Mouse (Mus musculus): Measurements from ENCODE around the gene Tsfm. TPM values are rescaled to one million over a fixed set of nuclear protein-coding genes. Genes with fewer than 3 reads are reported as not detected.
A peak's percentile ranks its signal among the peaks of the same experiment; 100 is the strongest.

The Tsfm gene
- polyA plus RNA-seq, 1 experiment from 2014 or later, result 38.4 TPM

- Histone ChIP-seq H3K9ac (replicated peaks) (no peak overlapping the region), H3K4me1 (ENCODE audit: insufficient read depth) (peaks cover 7% of the 10 kb centered on the region), H3K4me3 (ENCODE audit: low read depth, low read length) (no peak overlapping the region), H3K9me3 (ENCODE audit: low read length) (no peaks in the 10 kb centered on the region), H3K36me3 (replicated peaks; ENCODE audit: insufficient read depth, low read length) (no peaks in the 10 kb centered on the region), H3K27ac (ENCODE audit: low read depth) (no peak overlapping the region), H3K4me2 (ENCODE audit: low read depth, low read length) (no peak overlapping the region), H3K27me3 (ENCODE audit: insufficient read depth, low read length) (peaks cover 8% of the 10 kb centered on the region; the same call in 1 of the 2 replicates)
- no peak for ATAC-seq
- 67% methylated on average over 12 of the region's 12 CpGs for WGBS (ENCODE audit: insufficient replicate concordance)
- TF ChIP-seq EP300 (IDR thresholded peaks at IDR 0.05; ENCODE audit: low read depth) (no peak), CTCF (IDR thresholded peaks at IDR 0.05; ENCODE audit: low read depth) (no peak)
- DNase-seq, result no peak
Measured at GRCm38 (mm10) chr10:127037641-127038040, 7.0 kb upstream of the Tsfm start.

- TF ChIP-seq EP300 (IDR thresholded peaks at IDR 0.05; ENCODE audit: low read depth), result no peak
- TF ChIP-seq CTCF (IDR thresholded peaks at IDR 0.05; ENCODE audit: low read depth), result no peak
- Histone ChIP-seq H3K4me1 (ENCODE audit: insufficient read depth) (no peaks in the 10 kb centered on the region), H3K9me3 (ENCODE audit: low read length) (no peaks in the 10 kb centered on the region), H3K27me3 (ENCODE audit: insufficient read depth, low read length) (peaks cover 7% of the 10 kb centered on the region; the same call in 1 of the 2 replicates), H3K4me3 (ENCODE audit: low read depth, low read length) (no peak overlapping the region), H3K27ac (ENCODE audit: low read depth) (no peak overlapping the region), H3K4me2 (ENCODE audit: low read depth, low read length) (no peak overlapping the region), H3K36me3 (replicated peaks; ENCODE audit: insufficient read depth, low read length) (no peaks in the 10 kb centered on the region), H3K9ac (replicated peaks) (no peak overlapping the region)
- no peak for DNase-seq
- WGBS (ENCODE audit: insufficient replicate concordance), result 69% methylated on average over 12 of the region's 12 CpGs
- peak; percentile 67 for ATAC-seq
Measured at GRCm38 (mm10) chr10:127036273-127036672, 5.6 kb upstream of the Tsfm start.

GRCm38 (mm10) chr10:127033301-127033741 is 2.7 kb upstream of the Tsfm start:
- no peak for ATAC-seq

GRCm38 (mm10) chr10:127018422-127018821 is 12.2 kb downstream of the Tsfm start:
- no peaks in the 10 kb centered on the region for H3K4me1 ChIP-seq (ENCODE audit: insufficient read depth)
- no peaks in the 10 kb centered on the region; the same call in 1 of the 2 replicates for H3K27me3 ChIP-seq (ENCODE audit: insufficient read depth, low read length)
- no peak overlapping the region for H3K4me3 ChIP-seq (ENCODE audit: low read depth, low read length)
- H3K36me3 ChIP-seq (replicated peaks; ENCODE audit: insufficient read depth, low read length), result peaks cover 11% of the 10 kb centered on the region
- WGBS (ENCODE audit: insufficient replicate concordance), result 82% methylated on average over 16 of the region's 16 CpGs
- TF ChIP-seq EP300 (IDR thresholded peaks at IDR 0.05; ENCODE audit: low read depth) (no peak), CTCF (IDR thresholded peaks at IDR 0.05; ENCODE audit: low read depth) (no peak)
- no peak for ATAC-seq
- H3K4me2 ChIP-seq (ENCODE audit: low read depth, low read length), result no peak overlapping the region
- no peaks in the 10 kb centered on the region for H3K9me3 ChIP-seq (ENCODE audit: low read length)
- H3K9ac ChIP-seq (replicated peaks), result no peak overlapping the region
- no peak for DNase-seq
- no peak overlapping the region for H3K27ac ChIP-seq (ENCODE audit: low read depth)

More at GRCm38 (mm10) chr10:127033301-127033741, 2.7 kb upstream of the Tsfm start:
- 65% methylated on average over 7 of the region's 8 CpGs for WGBS (ENCODE audit: insufficient replicate concordance)
- H3K36me3 ChIP-seq (replicated peaks; ENCODE audit: insufficient read depth, low read length), result 0 out of 2 replicates have a peak, but pooled peaks cover 3% of the 10 kb centered on the region
- H3K9me3 ChIP-seq (ENCODE audit: low read length), result no peaks in the 10 kb centered on the region
- no peak overlapping the region for H3K27ac ChIP-seq (ENCODE audit: low read depth)
- DNase-seq, result no peak
- no peak overlapping the region for H3K4me2 ChIP-seq (ENCODE audit: low read depth, low read length)
- H3K4me1 ChIP-seq (ENCODE audit: insufficient read depth), result 0 out of 2 replicates have a peak, but pooled peaks cover 4% of the 10 kb centered on the region
- H3K4me3 ChIP-seq (ENCODE audit: low read depth, low read length), result no peak overlapping the region
- TF ChIP-seq CTCF (IDR thresholded peaks at IDR 0.05; ENCODE audit: low read depth) (no peak), EP300 (IDR thresholded peaks at IDR 0.05; ENCODE audit: low read depth) (no peak)
- H3K9ac ChIP-seq (replicated peaks), result no peak overlapping the region
- H3K27me3 ChIP-seq (ENCODE audit: insufficient read depth, low read length), result no peaks in the 10 kb centered on the region

- no peak for DNase-seq
- Histone ChIP-seq H3K27me3 (ENCODE audit: insufficient read depth, low read length) (no peaks in the 10 kb centered on the region; the same call in 1 of the 2 replicates), H3K9ac (replicated peaks) (no peak overlapping the region), H3K4me2 (ENCODE audit: low read depth, low read length) (no peak overlapping the region), H3K36me3 (replicated peaks; ENCODE audit: insufficient read depth, low read length) (0 out of 2 replicates have a peak, but pooled peaks cover 2% of the 10 kb centered on the region), H3K4me1 (ENCODE audit: insufficient read depth) (no peaks in the 10 kb centered on the region), H3K4me3 (ENCODE audit: low read depth, low read length) (no peak overlapping the region), H3K9me3 (ENCODE audit: low read length) (no peaks in the 10 kb centered on the region), H3K27ac (ENCODE audit: low read depth) (no peak overlapping the region)
- TF ChIP-seq EP300 (IDR thresholded peaks at IDR 0.05; ENCODE audit: low read depth) (no peak), CTCF (IDR thresholded peaks at IDR 0.05; ENCODE audit: low read depth) (no peak)
- ATAC-seq, result no peak
- 19% methylated on average over 2 of the region's 2 CpGs for WGBS (ENCODE audit: insufficient replicate concordance)
Measured at GRCm38 (mm10) chr10:127017071-127017470, 13.6 kb downstream of the Tsfm start.

GRCm38 (mm10) chr10:127016488-127016887 is 14.2 kb downstream of the Tsfm start:
- DNase-seq, result no peak
- Histone ChIP-seq H3K36me3 (replicated peaks; ENCODE audit: insufficient read depth, low read length) (no peaks in the 10 kb centered on the region), H3K9me3 (ENCODE audit: low read length) (no peaks in the 10 kb centered on the region), H3K27me3 (ENCODE audit: insufficient read depth, low read length) (no peaks in the 10 kb centered on the region; the same call in 1 of the 2 replicates), H3K9ac (replicated peaks) (no peak overlapping the region), H3K27ac (ENCODE audit: low read depth) (no peak overlapping the region), H3K4me3 (ENCODE audit: low read depth, low read length) (no peak overlapping the region), H3K4me2 (ENCODE audit: low read depth, low read length) (no peak overlapping the region), H3K4me1 (ENCODE audit: insufficient read depth) (no peaks in the 10 kb centered on the region)
- WGBS (ENCODE audit: insufficient replicate concordance), result 61% methylated on average over 5 of the region's 5 CpGs
- TF ChIP-seq EP300 (IDR thresholded peaks at IDR 0.05; ENCODE audit: low read depth), result no peak
- peak; percentile 54 for TF ChIP-seq CTCF (IDR thresholded peaks at IDR 0.05; ENCODE audit: low read depth)
- no peak for ATAC-seq
